Mouse (Mus musculus) embryo, embryonic 11 days (tissue): Measurements from ENCODE around the gene Zfp574.

ENCODE experiments used
- DNase-seq: peaks from one replicate; pipeline ENCODE4 v3.0.0-alpha.2; 2015

Gene Zfp574

GRCm38 (mm10) chr7:25073924-25074323 lies 1.6 kb downstream of the Zfp574 start:
- no peak for DNase-seq

- no peak for DNase-seq
Observed at GRCm38 (mm10) chr7:25076296-25076662, 3.9 kb downstream of the Zfp574 start.

GRCm38 (mm10) chr7:25076663-25077413 lies 4.5 kb downstream of the Zfp574 start:
- DNase-seq = peak; percentile 98

- no peak for DNase-seq
Observed at GRCm38 (mm10) chr7:25077414-25077755, 5.0 kb downstream of the Zfp574 start.

GRCm38 (mm10) chr7:25079496-25080026 lies 7.2 kb downstream of the Zfp574 start:
- no peak for DNase-seq

GRCm38 (mm10) chr7:25080431-25080830 lies 8.1 kb downstream of the Zfp574 start:
- no peak for DNase-seq

- peak; percentile 61 for DNase-seq
Observed at GRCm38 (mm10) chr7:25082510-25082909, 10.1 kb downstream of the Zfp574 start.

- DNase-seq = no peak
Observed at GRCm38 (mm10) chr7:25084621-25085020, 12.3 kb downstream of the Zfp574 start.

- no peak for DNase-seq
Observed at GRCm38 (mm10) chr7:25086656-25087055, 14.3 kb downstream of the Zfp574 start.

- DNase-seq = no peak
Observed at GRCm38 (mm10) chr7:25087256-25087912, 15.0 kb downstream of the Zfp574 start.

- DNase-seq = no peak
Observed at GRCm38 (mm10) chr7:25087972-25088371, 15.6 kb downstream of the Zfp574 start.

GRCm38 (mm10) chr7:25088531-25088930 lies 16.2 kb downstream of the Zfp574 start:
- DNase-seq = peak; percentile 75

- DNase-seq = no peak
Observed at GRCm38 (mm10) chr7:25088968-25089367, 16.6 kb downstream of the Zfp574 start.

GRCm38 (mm10) chr7:25089875-25090274 lies 17.5 kb downstream of the Zfp574 start:
- DNase-seq = no peak

GRCm38 (mm10) chr7:25098169-25098568 lies 25.8 kb downstream of the Zfp574 start:
- no peak for DNase-seq

GRCm38 (mm10) chr7:25099581-25099980 lies 27.2 kb downstream of the Zfp574 start:
- no peak for DNase-seq

- DNase-seq = peak; percentile 87
Observed at GRCm38 (mm10) chr7:25105411-25106160, 33.2 kb downstream of the Zfp574 start.

GRCm38 (mm10) chr7:25106790-25107502 lies 34.6 kb downstream of the Zfp574 start:
- DNase-seq = no peak

GRCm38 (mm10) chr7:25109355-25109754 lies 37.0 kb downstream of the Zfp574 start:
- no peak for DNase-seq

GRCm38 (mm10) chr7:25110336-25110735 lies 38.0 kb downstream of the Zfp574 start:
- no peak for DNase-seq

- DNase-seq = no peak
Observed at GRCm38 (mm10) chr7:25112178-25112955, 40.0 kb downstream of the Zfp574 start.

GRCm38 (mm10) chr7:25112956-25113603 lies 40.7 kb downstream of the Zfp574 start:
- DNase-seq = no peak
